Mouse (Mus musculus) monocyte, adult 5-6 weeks (primary cell): ENCODE measurements around the gene Gpr4. TPM values are rescaled to one million over a fixed set of nuclear protein-coding genes. Genes with fewer than 3 reads are reported as not detected.

Experiments used
- ATAC-seq: fragments of 153-309, 156-312 bp; replicated peaks from 2 replicates; pipeline ENCODE4 v1.8.0; 2017; ENCODE audit warnings: mild to moderate bottlenecking; ENCODE audit not compliant: low TSS enrichment, insufficient number of reproducible peaks, severe bottlenecking, poor library complexity, low FRiP score
- total RNA-seq: library from RNA; stranded (forward); fragments of 200-1000, 200-491, 200-594 nt; gene quantifications from 3 replicates; pipeline ENCODE4 v1.2.3, GENCODE M21; 2017

Gpr4 gene
- total RNA-seq, 1 experiment from 2014 or later: not detected

GRCm38 (mm10) chr7:19245083-19245482 is 32.7 kb downstream of the Gpr4 start:
- no peak for ATAC-seq

- no peak for ATAC-seq
Observed at GRCm38 (mm10) chr7:19246855-19247254, 34.5 kb downstream of the Gpr4 start.

GRCm38 (mm10) chr7:19247511-19247910 is 35.2 kb downstream of the Gpr4 start:
- ATAC-seq: no peak

GRCm38 (mm10) chr7:19252078-19252477 is 39.7 kb downstream of the Gpr4 start:
- ATAC-seq: no peak

- no peak for ATAC-seq
Observed at GRCm38 (mm10) chr7:19253437-19253836, 41.1 kb downstream of the Gpr4 start.

GRCm38 (mm10) chr7:19255395-19255794 is 43.1 kb downstream of the Gpr4 start:
- no peak for ATAC-seq

- ATAC-seq: no peak
Observed at GRCm38 (mm10) chr7:19256567-19256966, 44.2 kb downstream of the Gpr4 start.

- peak; percentile 82 for ATAC-seq
Observed at GRCm38 (mm10) chr7:19257390-19258022, 45.2 kb downstream of the Gpr4 start.

- ATAC-seq: no peak
Observed at GRCm38 (mm10) chr7:19258336-19258735, 46.0 kb downstream of the Gpr4 start.

- ATAC-seq: no peak
Observed at GRCm38 (mm10) chr7:19265147-19265546, 52.8 kb downstream of the Gpr4 start.

- ATAC-seq: peak; percentile 80
Observed at GRCm38 (mm10) chr7:19265928-19266822, 53.8 kb downstream of the Gpr4 start.

GRCm38 (mm10) chr7:19267051-19267450 is 54.7 kb downstream of the Gpr4 start:
- no peak for ATAC-seq

- ATAC-seq: no peak
Observed at GRCm38 (mm10) chr7:19268993-19269681, 56.8 kb downstream of the Gpr4 start.

- ATAC-seq: no peak
Observed at GRCm38 (mm10) chr7:19269721-19270441, 57.5 kb downstream of the Gpr4 start.

- ATAC-seq: no peak
Observed at GRCm38 (mm10) chr7:19270509-19271237, 58.3 kb downstream of the Gpr4 start.

- peak; percentile 75 for ATAC-seq
Observed at GRCm38 (mm10) chr7:19271238-19272172, 59.2 kb downstream of the Gpr4 start, which contains the start of gene Vasp. Gene Vasp, minus strand, starts transcription at chr7:19271817.

- peak; percentile 27; the same call in 1 of the 2 replicates for ATAC-seq
Observed at GRCm38 (mm10) chr7:19272173-19272764, 59.9 kb downstream of the Gpr4 start.
